12 mouse cellular contexts compared by ENCODE assay signal in the genomic region with DNA sequence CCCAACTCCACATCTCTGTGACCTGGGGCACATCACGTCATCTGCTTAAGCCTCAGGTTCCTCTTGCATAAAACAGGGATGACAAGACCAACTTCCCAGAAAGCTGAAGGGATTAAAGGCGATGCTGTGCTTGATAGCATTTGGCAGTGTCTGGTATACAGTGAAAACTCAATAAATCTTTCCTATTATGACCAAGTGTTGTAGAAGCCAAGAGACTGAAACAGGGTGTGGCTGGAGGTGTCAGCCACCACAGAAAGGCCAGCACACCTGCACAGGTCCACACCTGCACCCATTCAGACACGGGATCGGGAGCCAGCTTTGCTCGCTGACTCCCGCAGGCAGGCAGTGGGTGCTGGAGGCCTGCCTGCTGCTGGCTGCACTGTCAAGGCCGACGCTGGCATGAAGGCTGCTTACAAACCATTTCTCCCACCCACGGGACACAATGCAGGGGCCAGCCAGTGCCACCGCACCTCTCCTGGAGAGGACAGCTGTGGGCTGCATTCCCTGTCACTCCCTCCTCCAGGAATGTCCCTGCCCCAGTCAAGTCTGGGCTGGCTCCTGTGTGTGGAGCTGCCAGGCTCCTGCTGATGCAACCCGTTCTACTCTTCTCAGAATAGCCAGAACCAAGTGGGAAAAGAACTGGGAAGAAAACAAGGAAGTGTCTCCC. TPM values are rescaled to one million over a fixed set of nuclear protein-coding genes. Genes with fewer than 3 reads are reported as not detected.
DNase-seq lines count a peak whose midpoint lies in the region; ATAC-seq and TF ChIP-seq lines count a peak whose summit lies in the region.
"Had no signal": no experiment of that assay in that cellular context is flagged by ENCODE, and none has a peak within 500 bp of the region (broad histone marks: within the 10 kb centered on the region; RNA-seq: fewer than 3 reads in every experiment).

No protein-coding gene starts in this region.

- H3K4me3 ChIP-seq in gastrocnemius, adult 2 months: no peak overlapping the region
- H3K4me3 ChIP-seq in stomach, embryonic 16.5 days (replicated peaks; ENCODE audit: low read length): no peak overlapping the region
- H3K4me3 ChIP-seq: heart, embryonic 13.5 days; neural tube, embryonic 15.5 days had no signal

- H3K4me2 ChIP-seq in stomach, embryonic 16.5 days (ENCODE audit: low read depth, low read length): no peak overlapping the region
- H3K4me2 ChIP-seq: heart, embryonic 13.5 days; neural tube, embryonic 15.5 days had no signal

- no peaks in the 10 kb centered on the region for H3K36me3 ChIP-seq in stomach, embryonic 16.5 days (ENCODE audit: control insufficient read depth, insufficient read depth, low read length)
- H3K36me3 ChIP-seq: neural tube, embryonic 15.5 days had no signal

- peak; percentile 46 for DNase-seq in gastrocnemius, adult 2 months
- no peak for DNase-seq in gastrocnemius, postnatal 36 days
- peak; percentile 53 for DNase-seq in ovary, postnatal 36 days (ENCODE audit: low spot score)
- no peak for DNase-seq in ovary, postnatal 10 days (ENCODE audit: low spot score)
- DNase-seq in brain, adult 2 months (ENCODE audit: low read depth, low spot score): peak; percentile 50
- DNase-seq in left cerebral cortex, adult 9 months (ENCODE audit: low spot score in 2 of 2): no peak
- DNase-seq: kidney, postnatal 36 days; thymus, adult 2 months had no signal

- intact Hi-C loops in gastrocnemius, adult 2 months (cut with DNase I): no loop called here
- intact Hi-C loops in gastrocnemius, postnatal 36 days (cut with DNase I): no loop called here

- no peak for TF ChIP-seq CTCF in gastrocnemius, adult 2 months (IDR thresholded peaks at IDR 0.05)

- H3K4me1 ChIP-seq in stomach, embryonic 16.5 days (ENCODE audit: control insufficient read depth, insufficient read depth, low read length): 0 out of 2 replicates have a peak, but pooled peaks cover 6% of the 10 kb centered on the region

- no peaks in the 10 kb centered on the region for H3K9me3 ChIP-seq in stomach, embryonic 16.5 days (replicated peaks; ENCODE audit: control insufficient read depth, low read length)
- H3K9me3 ChIP-seq: heart, embryonic 13.5 days; neural tube, embryonic 15.5 days had no signal

- peak; percentile 80 for ATAC-seq in stomach, embryonic 16.5 days (ENCODE audit: insufficient read depth, low FRiP score)
- ATAC-seq: midbrain, embryonic 16.5 days had no signal

- 64% methylated on average over 11 of the region's 11 CpGs for WGBS in stomach, embryonic 16.5 days

- H3K27ac ChIP-seq in gastrocnemius, adult 2 months: peak overlapping the region; percentile 40; the same call in 1 of the 2 replicates
- H3K27ac ChIP-seq in stomach, embryonic 16.5 days (ENCODE audit: low read length): peak overlapping the region; percentile 76
- H3K27ac ChIP-seq: heart, embryonic 13.5 days; neural tube, embryonic 15.5 days had no signal

- no peaks in the 10 kb centered on the region for H3K27me3 ChIP-seq in stomach, embryonic 16.5 days (ENCODE audit: control insufficient read depth, insufficient read depth, low read length)
- H3K27me3 ChIP-seq: heart, embryonic 13.5 days; neural tube, embryonic 15.5 days had no signal

- 0 out of 2 replicates have a peak overlapping the region, but pooled peaks have one; percentile 21 for H3K9ac ChIP-seq in stomach, embryonic 16.5 days (ENCODE audit: low read length)
- H3K9ac ChIP-seq: heart, embryonic 13.5 days; neural tube, embryonic 15.5 days had no signal

RNA-seq across cellular contexts. Expression of gene Artn, which starts 17.2 kb away (rescaled TPM):
- under 1 TPM; 0.25 to 0.46 TPM for total RNA-seq in gastrocnemius, adult 2 months (2021)
- under 1 TPM; 0.15 to 0.32 TPM for total RNA-seq in gastrocnemius, postnatal 36 days (2021)
- 5.3 and 7.8 TPM in 2 replicates for polyA plus RNA-seq in stomach, embryonic 16.5 days (2015; fragmentation: Nextera tagmentation; extraction: Ambion mirVana)

RNA-seq across cellular contexts. Expression of gene Ipo13, which starts 32.0 kb away (rescaled TPM):
- 100 to 1,000 TPM; 267 to 281 TPM for total RNA-seq in gastrocnemius, adult 2 months (2021)
- total RNA-seq in gastrocnemius, postnatal 36 days (2021): 100 to 1,000 TPM; 222 to 284 TPM
- 42.4 and 43.8 TPM in 2 replicates for polyA plus RNA-seq in stomach, embryonic 16.5 days (2015; fragmentation: Nextera tagmentation; extraction: Ambion mirVana)

RNA-seq across cellular contexts. Expression of gene Dph2, which starts 54.9 kb away (rescaled TPM):
- total RNA-seq in gastrocnemius, adult 2 months (2021): 1 to 10 TPM; 2.4 to 3.2 TPM
- total RNA-seq in gastrocnemius, postnatal 36 days (2021): 1 to 10 TPM; 1.4 to 2.6 TPM
- 16.5 and 19.4 TPM in 2 replicates for polyA plus RNA-seq in stomach, embryonic 16.5 days (2015; fragmentation: Nextera tagmentation; extraction: Ambion mirVana)

RNA-seq across cellular contexts. Expression of gene Atp6v0b, which starts 59.6 kb away (rescaled TPM):
- 10 to 100 TPM; 81.4 to 83.9 TPM for total RNA-seq in gastrocnemius, adult 2 months (2021)
- total RNA-seq in gastrocnemius, postnatal 36 days (2021): 10 to 100 TPM; 65.4 to 74.0 TPM
- 224 and 241 TPM in 2 replicates for polyA plus RNA-seq in stomach, embryonic 16.5 days (2015; fragmentation: Nextera tagmentation; extraction: Ambion mirVana)

Comparison
In these comparisons a context has a peak if more than half of its experiments do, and no peak if none do; other contexts are left out.
1. DNase-seq: peak in gastrocnemius, adult 2 months (single experiment), ovary, postnatal 36 days (single experiment) and brain, adult 2 months (single experiment); none in gastrocnemius, postnatal 36 days (0 of 2), ovary, postnatal 10 days (single experiment) and left cerebral cortex, adult 9 months (0 of 2).